Mouse (Mus musculus) kidney, adult 2 months (tissue): Measurements from ENCODE around the gene Tlx1.

Experiments
- CTCF ChIP-seq: fragments of 200-500 bp; conservative IDR thresholded peaks from 2 replicates; pipeline ENCODE4 v1.5.1; 2011; ENCODE audit warnings: low read depth, mild to moderate bottlenecking, control low read depth, low read length, moderate library complexity, mixed read lengths; ENCODE audit not compliant: insufficient read depth, insufficient read length
- POLR2A ChIP-seq: fragments of 200-500 bp; IDR thresholded peaks from one replicate; pipeline ENCODE4 v1.6.1; 2011; ENCODE audit warnings: low read depth, low read length, control low read depth

DNA sequence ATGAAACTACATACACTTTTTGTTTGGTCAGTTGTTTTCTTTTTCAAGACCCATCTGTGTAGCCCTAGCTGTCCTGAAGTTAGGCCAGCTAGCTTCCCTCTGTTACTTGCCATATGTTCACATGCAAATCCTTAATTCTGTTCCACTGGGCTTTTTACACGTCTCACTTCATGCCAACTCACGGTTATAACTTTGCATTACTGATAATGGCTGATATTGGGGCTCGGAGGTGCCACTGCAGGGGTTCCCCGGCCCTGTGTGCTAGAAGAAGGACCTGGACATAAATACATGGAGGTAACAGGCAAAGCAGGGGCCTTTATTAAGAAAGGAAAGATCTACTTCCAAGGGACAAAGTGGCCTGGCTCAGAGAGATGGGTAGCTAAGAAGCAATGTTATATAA, 29.0 kb downstream of the Tlx1 start:
- TF ChIP-seq CTCF, result no peak
- TF ChIP-seq POLR2A, result no peak
